Mouse (Mus musculus) subcutaneous adipose tissue, adult 2 months (tissue): Measurements from ENCODE around the gene Nox1. TPM values are rescaled to one million over a fixed set of nuclear protein-coding genes. Genes with fewer than 3 reads are reported as not detected.

Experiments
- polyA plus RNA-seq: library from polyadenylated mRNA; depleted of rRNA; stranded (reverse); fragments of >200 nt; gene quantifications from 2 replicates; pipeline ENCODE4 v1.2.3, GENCODE M21; 2012; ENCODE audit warnings: low replicate concordance; rRNA removed

The Nox1 gene
- polyA plus RNA-seq, result not detected in 2 replicates

GRCm38 (mm10) chrX:134221856-134222255 lies at the start of gene Nox1:
Nox1 (minus strand) TSS chrX:134221956.

GRCm38 (mm10) chrX:134187201-134187600 lies 34.6 kb downstream of the Nox1 start, which contains the start of gene Arl13a:
Arl13a (plus strand) TSS chrX:134187501.

GRCm38 (mm10) chrX:134162043-134162720 lies 59.6 kb downstream of the Nox1 start, which contains the start of gene Xkrx:
Xkrx (minus strand) TSS chrX:134162076.

GRCm38 (mm10) chrX:134058987-134059712 lies 162.6 kb downstream of the Nox1 start, which contains the start of gene Cstf2:
Cstf2 (plus strand) TSS chrX:134059187.

Other genes with a start within 250 kb of the Nox1 start
- gene Sytl4, start 240.1 kb downstream of the Nox1 start, polyA plus RNA-seq, result 1.9 and 2.5 TPM in 2 replicates
- 12.9 and 18.2 TPM in 2 replicates for gene Cstf2, start 162.8 kb downstream of the Nox1 start, polyA plus RNA-seq
- gene Xkrx, start 59.9 kb downstream of the Nox1 start, polyA plus RNA-seq, result 0.44 and 0.48 TPM in 2 replicates
- gene Arl13a, start 34.5 kb downstream of the Nox1 start, polyA plus RNA-seq, result not detected in 2 replicates
- gene Trmt2b, start 55.0 kb upstream of the Nox1 start, polyA plus RNA-seq, result 9.3 and 10.3 TPM in 2 replicates
- gene Tmem35a, start 73.3 kb upstream of the Nox1 start, polyA plus RNA-seq, result 0.62 and 1.9 TPM in 2 replicates
- gene Cenpi, start 86.1 kb upstream of the Nox1 start, polyA plus RNA-seq, result 0.36 and 1.3 TPM in 2 replicates
- 0.63 and 4.4 TPM in 2 replicates for gene Drp2, start 182.6 kb upstream of the Nox1 start, polyA plus RNA-seq